Mouse (Mus musculus) kidney, postnatal 4 days (tissue): ENCODE measurements around the gene Fam118b.
A peak's percentile ranks its signal among the peaks of the same experiment; 100 is the strongest.

ENCODE experiments used
- DNase-seq, 2 experiments: peaks; one replicate each; pipeline ENCODE4 v3.0.0; 2021; ENCODE audit warnings: mixed read lengths in 2 of 2

Fam118b gene

GRCm38 (mm10) chr9:35263431-35263830 lies 4.2 kb downstream of the Fam118b start:
- DNase-seq, result no peak

- no peak for DNase-seq
Observed at GRCm38 (mm10) chr9:35262418-35262817, 5.2 kb downstream of the Fam118b start.

DNA sequence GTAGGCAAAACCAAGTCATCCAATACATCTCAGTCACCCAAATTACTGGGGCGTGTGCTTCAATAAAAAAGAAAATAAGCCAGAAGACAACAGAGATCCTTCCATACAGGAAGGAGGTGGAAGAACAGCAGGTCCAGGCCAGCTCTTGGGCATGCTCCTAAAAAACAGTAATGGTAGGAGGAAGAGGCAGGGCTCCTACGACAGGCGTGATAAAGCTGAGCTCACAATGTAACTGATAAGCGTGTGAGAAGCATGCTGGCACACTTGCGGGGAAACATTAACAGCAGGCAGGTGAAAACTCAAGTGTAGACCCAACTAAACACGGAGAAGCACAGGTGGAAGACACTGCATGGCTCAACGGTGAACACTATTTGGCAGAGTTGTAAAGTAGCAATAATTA lies 10.2 kb downstream of the Fam118b start:
- DNase-seq, result no peak

GRCm38 (mm10) chr9:35249476-35249875 lies 18.1 kb downstream of the Fam118b start:
- no peak for DNase-seq

DNA sequence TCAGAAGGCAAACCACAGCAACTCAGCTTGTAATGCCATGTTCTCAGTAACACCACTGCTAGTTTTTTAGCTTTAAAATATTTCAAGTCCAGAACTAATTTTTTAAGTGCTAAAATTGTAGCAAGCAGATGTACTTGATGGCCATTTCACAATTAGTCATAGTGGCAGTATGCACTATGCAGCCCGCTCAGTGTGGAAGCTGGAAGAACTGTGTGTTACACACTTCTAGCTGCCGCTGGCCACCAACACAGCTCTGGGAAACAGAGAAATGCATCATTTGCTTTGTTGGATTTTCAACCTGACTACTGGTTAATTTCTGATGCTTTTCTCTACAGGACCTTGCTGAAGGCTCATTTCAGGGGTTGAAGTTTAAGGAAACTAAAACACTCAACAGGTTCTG lies 20.2 kb downstream of the Fam118b start:
- no peak for DNase-seq

GRCm38 (mm10) chr9:35239734-35240133 lies 27.9 kb downstream of the Fam118b start:
- no peak for DNase-seq

DNA sequence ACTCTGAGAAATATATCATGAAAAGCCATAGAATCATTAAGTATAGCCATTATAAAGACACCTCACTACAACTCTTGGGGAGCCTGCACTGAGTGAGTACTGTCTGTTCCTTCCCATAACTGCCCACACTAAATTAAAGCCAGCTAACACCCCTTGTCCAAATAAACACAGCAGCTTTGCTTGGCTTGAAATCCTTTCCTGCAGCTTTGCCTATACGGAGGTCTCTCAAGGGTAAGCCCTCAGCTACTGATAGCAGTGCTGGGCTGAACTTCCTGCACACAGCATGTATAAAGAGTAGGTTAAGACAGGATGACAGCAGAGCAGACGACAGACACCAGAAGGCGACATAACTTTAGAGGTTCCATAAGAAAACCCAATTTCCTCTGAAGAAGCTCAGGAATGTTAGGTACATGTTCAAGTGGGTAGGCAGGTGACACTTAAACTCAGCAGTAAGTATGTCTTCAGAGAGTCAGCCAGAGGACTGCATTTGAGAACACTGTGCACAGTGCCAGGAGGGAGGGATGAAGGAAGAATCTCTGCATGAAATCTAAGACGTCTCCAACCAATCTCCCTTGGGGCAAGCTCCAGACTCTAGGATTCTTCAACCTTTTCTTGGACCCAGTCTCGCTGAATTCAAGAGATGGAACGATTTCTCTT lies 28.6 kb downstream of the Fam118b start:
- no peak for DNase-seq

DNA sequence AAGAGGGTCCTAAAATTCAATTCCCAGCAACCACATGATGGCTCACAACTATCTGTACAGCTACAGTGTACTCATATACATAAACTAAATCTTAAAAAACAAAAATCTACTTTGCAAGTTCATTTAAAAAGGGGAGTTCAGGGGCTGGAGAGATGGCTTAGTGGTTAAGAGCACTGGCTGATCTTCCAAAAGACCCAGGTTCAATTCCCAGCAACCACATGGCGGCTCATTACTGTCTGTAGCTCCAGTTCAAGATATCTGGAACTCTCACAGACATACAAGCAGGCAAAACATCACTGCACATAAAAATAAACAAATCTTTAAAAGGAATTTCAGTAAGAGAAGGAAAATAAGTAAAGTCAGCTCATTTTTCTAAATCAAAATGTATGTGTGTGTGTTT lies 29.2 kb downstream of the Fam118b start:
- DNase-seq, result no peak

DNA sequence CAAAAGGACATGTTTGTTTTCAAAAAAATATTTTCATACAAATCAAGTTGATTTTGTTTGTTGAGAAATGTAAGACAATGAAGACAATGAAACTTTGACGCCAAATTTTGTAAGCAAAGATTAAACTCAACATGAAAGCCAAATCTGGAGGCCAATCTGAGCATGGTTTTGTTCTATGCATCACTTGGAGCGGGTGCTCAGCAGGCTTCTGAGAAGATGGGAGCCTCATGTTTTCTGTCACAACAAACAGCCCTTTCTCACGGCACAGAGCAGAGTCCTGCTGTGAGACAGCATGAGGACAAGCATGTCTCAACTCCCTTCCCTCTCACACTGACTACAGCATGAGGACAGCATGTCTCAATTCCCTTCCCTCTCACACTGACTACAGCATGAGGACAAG lies 31.6 kb downstream of the Fam118b start:
- no peak for DNase-seq

DNA sequence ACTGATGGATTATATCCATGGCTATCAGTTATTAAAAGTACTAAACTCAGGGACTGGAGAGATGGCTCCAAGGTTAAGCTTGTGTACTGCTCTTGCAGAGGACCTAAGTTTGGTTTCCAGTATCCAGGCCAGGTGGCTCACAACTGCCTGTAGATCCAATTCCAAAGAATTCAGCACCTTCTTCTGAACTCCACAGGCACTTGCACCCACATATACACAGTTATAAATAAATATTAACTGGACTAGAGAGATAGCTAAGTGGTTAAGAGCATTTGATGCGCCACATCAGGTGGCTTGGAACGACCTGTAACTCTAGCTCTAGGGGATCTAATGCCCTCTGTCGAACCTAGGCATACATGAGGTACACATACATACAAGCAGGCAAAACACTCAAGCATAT lies 38.9 kb downstream of the Fam118b start:
- DNase-seq, result no peak

DNA sequence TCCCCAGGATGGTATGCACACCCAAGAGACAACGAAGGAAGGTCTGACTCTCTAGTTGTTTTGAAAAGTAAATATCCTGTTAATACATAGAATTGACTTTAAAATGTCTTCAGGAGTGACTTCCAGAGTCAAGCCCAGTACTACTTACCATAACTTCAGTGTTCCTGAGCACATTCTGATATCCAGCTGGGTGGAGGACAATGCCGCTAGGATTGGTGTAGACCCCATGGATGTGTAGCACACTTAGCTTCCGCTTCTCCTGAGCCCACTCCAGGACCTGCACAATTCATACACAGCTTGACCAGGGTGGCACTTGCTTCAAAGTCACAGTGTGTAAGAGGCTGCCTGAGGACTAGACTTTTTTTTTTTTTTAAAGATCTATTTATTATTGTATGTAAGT lies 44.1 kb downstream of the Fam118b start:
- DNase-seq, result no peak

DNA sequence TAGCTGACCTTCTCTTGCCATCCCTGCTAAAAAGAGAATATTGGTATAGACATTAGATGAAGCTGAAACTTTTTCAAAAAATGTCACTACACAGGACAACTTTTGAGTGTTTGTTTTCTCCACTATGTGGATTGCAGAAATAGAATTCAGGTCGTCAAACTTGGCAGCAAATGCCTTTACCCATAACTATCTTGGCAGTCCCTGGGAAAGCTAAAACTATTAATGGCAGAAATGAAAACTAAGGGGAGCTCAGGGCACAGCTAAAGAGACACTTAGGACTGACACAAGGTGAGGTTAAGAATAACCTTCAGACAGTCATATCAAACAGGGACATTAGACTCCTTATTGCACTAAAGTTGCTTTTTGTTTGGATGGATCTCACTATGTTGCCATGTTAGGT lies 49.6 kb downstream of the Fam118b start:
- no peak for DNase-seq

DNA sequence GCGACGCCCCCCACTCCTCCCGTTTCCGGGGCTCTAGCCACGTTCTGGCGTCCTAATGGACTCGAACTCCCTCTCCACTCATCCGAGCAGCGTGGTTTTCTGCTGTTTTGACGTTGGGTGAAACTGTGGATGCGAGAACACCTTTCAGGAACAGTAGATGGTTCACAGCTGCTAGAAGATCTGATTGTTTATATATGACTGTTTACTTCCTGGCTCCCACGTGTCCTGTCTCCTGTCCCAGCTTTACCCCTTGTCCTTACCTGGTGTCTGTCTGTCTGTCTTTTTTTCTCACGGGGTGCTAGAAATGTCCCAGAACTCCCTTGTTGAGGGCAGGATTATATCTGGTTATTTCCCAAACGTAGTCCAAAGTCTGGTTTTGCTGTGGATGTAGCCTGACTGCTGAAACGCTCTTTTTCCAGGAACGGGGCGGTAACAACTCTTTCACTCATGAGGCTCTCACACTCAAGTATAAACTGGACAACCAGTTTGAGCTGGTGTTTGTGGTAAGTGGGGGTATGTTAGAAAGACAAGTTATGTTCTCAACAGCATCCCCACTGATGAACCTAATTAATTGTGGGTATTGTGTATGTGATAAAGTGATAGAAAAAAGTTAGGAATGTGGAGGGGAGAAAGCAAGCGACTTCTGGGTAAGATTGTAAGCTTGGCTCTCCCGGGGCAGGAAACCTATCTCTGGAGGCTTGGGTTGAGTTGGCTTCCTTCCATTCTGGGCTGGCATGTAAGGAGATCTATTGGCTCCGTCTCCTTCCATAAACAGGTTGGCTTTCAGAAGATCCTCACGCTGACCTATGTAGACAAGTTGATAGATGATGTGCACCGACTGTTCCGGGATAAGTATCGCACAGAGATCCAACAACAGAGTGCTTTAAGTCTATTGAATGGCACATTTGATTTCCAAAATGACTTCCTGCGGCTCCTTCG lies 55.8 kb downstream of the Fam118b start:
- DNase-seq, result no peak

- DNase-seq, result peak; percentile 98 to 99
Observed at GRCm38 (mm10) chr9:35210542-35211474, 56.8 kb downstream of the Fam118b start, which contains the start of gene Foxred1. Gene Foxred1 (minus strand): TSS chr9:35211055.

- no peak for DNase-seq
Observed at GRCm38 (mm10) chr9:35204421-35204820, 63.2 kb downstream of the Fam118b start.

- no peak for DNase-seq
Observed at GRCm38 (mm10) chr9:35203536-35203935, 64.1 kb downstream of the Fam118b start.

DNA sequence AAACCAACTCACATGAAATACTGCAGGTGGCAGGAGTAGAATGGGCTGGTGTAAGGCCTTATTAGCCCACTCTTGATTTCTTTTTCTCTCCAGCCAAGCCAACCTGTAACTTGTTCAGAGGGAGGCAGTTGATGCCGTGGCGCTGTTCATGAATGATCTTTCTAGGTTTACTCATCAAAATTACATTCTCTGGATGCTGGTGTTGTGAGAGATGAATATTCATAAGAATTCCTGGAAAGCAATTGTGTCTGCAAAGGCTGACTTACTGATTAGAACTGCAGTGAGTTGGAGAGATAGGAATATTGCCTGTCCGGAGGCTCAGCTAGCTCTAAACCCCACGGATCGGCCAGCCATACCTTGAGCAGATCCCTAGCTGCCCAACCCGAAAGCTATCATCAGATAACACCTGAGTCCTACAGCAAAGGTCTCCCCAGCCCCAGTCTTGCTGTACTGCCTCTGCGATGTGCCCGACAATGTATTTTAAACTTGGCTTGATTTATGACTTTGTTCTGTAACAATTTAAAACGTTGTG lies 67.0 kb downstream of the Fam118b start:
- no peak for DNase-seq

- DNase-seq, result peak; percentile 95 to 96
Observed at GRCm38 (mm10) chr9:35199772-35200471, 67.7 kb downstream of the Fam118b start, which contains the start of the genes Srpr and Tirap. Gene Srpr (plus strand): TSS chr9:35200175. Gene Tirap (minus strand): TSS chr9:35200291.

GRCm38 (mm10) chr9:35198945-35199771 lies 68.4 kb downstream of the Fam118b start:
- DNase-seq, result no peak

DNA sequence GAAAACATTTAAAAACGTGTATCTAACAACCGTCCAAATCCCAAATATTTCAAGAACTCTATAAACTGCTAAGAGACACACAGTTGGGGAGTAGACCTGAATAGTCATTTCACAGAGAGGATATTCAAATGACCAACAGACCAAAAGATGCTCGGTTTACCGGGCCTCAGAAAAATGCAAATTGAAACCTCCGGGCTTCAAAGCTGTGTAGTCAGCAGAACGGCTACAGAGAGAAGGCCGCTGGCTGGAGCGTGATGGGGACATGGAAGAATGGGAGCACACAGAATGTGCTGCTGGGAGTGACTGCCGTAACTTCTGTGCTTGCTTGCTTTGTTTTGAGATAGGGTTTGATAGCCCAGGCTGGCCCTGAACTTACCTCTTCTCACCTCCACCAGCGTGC lies 69.3 kb downstream of the Fam118b start:
- no peak for DNase-seq

- no peak for DNase-seq
Observed at GRCm38 (mm10) chr9:35197625-35198024, 70.0 kb downstream of the Fam118b start.
